Mouse (Mus musculus) adrenal gland, postnatal 10 days (tissue): ENCODE measurements around the gene Acadsb. TPM values are rescaled to one million over a fixed set of nuclear protein-coding genes. Genes with fewer than 3 reads are reported as not detected.
"Not testable (repeated sequence)": the region's sequence is repeated elsewhere in the genome, so short reads cannot be mapped to it uniquely, and the experiment has no call there.

Source experiments
- DNase-seq: peaks from one replicate; pipeline ENCODE4 v3.0.0; 2021; ENCODE audit warnings: mixed read lengths
- long read RNA-seq, 2 experiments: library from polyadenylated mRNA; stranded (forward); transcript quantifications; one replicate each; pipeline ENCODE4 v2.0.0; 2021
- total RNA-seq, 2 experiments: library from RNA; stranded (reverse); gene quantifications; 2 replicates each; pipeline ENCODE4 v1.2.3; 2021

The Acadsb gene
- total RNA-seq, result 100 to 1,000 TPM; 190 to 214 TPM
- long read RNA-seq, experiment 1, full-length matches to known transcripts, result 18 of 28 reads
- long read RNA-seq, experiment 1, partial matches to known transcripts, result 4 of 28 reads
- long read RNA-seq, experiment 1, other reads (novel, unspliced or antisense), result 6 of 28 reads
- long read RNA-seq, experiment 2, full-length matches to known transcripts, result 19 of 22 reads
- long read RNA-seq, experiment 2, partial matches to known transcripts, result 0 of 22 reads
- long read RNA-seq, experiment 2, other reads (novel, unspliced or antisense), result 3 of 22 reads

- DNase-seq, result peak; percentile 99
Measured at GRCm38 (mm10) chr7:131410416-131411058, at the start of gene Acadsb, which contains the start of gene Ikzf5. TSS of gene Acadsb (plus strand) at chr7:131410601. TSS of gene Ikzf5 (minus strand) at chr7:131410521.

- no peak for DNase-seq
Measured at GRCm38 (mm10) chr7:131362269-131362614, 48.2 kb upstream of the Acadsb start.

- peak; percentile 96 for DNase-seq
Measured at GRCm38 (mm10) chr7:131362615-131363300, 47.6 kb upstream of the Acadsb start, which contains the start of gene 2310057M21Rik. TSS of gene 2310057M21Rik (minus strand) at chr7:131362759.

DNA sequence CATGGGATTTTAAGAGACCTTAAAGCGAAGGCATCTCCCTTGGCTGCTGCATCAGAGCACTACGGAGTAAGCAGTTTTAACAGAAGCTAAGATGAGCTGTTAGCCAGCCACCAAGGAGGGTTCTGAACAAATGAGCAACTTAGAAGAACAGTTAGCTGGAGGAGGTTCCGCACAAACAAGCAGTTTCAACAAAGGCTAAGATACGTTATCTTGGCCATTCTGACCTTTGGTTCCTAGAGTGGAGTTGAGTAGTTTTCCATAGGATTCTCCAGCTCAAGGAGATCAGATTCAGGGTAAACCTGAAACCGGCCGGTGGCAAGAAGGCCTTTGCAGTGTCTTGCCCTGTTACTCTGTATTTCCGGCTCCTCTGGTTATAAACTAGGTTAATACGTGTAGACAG, 46.3 kb upstream of the Acadsb start:
- no peak for DNase-seq

DNA sequence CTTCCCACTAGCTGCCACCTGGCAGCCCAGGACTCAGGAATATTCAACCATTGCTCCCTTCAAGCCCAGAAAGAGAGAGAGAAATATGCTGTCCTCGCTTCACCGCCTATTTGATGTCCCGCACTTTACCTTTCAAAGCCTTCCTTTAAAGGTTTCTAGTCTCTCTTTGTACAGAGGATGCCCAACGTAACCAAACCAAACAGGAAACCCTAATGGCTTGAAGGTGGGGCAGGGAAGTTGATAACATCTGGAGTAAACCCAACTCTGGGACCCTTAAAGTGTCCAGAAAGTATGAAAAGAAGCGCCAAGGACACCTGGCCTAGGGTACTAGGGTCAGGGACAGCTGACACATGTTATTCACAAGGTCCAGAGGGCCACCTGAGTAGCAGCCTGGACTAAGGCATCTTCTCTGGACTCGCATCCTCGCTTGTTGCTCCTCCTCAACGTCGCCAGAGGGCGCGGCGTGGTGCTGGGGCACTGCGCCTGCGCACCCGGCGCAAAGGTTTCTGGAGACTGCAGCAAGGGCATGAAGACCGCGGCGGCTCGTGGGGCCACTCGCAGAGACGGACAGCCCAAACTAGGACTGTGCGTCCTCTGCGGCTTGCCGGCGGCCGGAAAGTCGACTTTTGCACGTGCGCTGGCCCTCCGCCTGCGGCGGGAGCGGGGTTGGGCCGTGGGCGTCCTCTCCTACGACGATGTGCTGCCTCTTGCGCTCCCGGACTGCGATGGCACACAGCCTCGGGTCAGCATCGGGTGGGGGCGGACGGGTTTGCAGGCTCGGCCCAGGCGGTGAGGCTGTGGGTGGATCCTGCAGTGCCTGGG, 39.5 kb upstream of the Acadsb start, which contains the start of gene Pstk:
Gene Pstk (plus strand): TSS at position 494 of the 822 bp plus-strand sequence.
- peak; percentile 92 for DNase-seq

DNA sequence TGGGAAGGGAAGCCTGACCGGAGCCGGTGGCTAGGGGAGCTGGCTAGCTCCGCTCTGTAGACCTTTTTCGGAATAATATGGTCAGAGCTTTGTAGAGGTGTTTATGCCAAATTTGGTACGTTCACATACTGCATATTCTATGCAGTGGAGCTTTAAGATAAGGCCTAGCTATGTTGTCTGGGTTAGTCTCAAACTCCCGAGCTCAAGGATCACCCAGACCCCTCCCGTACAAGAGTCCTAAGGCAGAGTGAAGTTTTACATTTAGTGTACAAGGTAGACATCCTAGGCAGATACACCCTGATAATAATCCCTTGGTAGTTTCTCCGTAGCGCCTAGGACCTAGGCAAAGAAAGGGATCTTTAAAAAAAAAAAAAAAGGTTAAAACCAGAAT, 38.9 kb upstream of the Acadsb start:
- DNase-seq, result no peak

DNA sequence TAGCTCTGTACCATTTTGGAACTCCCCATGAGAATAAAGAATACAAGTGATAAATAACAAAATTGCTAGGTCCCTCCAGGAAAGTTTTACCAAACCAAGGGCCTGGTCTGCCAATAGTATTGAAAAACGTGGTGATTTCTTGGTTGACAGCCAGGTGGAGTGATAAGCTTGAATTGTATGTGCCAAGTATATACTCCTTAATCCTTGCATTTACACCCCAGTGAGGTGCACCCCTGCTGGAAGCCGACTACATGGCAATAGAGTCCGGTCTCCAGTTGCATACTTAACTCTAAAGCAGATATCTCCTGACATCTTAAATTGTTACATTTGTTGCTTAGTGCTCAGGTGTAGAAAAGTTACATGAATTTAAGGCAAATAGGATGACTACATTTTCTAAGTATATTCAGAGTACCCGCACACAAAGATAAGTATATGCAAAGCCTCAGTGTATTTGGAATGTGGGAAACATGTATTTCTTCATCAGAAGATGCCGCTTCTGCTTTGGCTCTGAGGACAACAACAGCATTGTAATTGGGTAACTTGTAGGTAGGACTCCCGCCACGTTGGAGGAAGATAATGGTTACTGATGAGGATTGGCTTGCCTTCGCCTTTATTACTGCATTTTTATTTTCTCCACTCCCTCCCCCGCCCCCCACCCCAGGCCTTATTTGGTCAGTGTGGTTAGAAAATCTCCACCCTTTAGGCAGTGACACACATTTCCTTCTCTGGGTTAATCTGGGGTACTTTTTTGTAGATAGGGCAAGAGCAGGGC, 38.3 kb upstream of the Acadsb start:
- no peak for DNase-seq

GRCm38 (mm10) chr7:131391761-131392160, 18.6 kb upstream of the Acadsb start:
- not testable (repeated sequence) for DNase-seq

DNA sequence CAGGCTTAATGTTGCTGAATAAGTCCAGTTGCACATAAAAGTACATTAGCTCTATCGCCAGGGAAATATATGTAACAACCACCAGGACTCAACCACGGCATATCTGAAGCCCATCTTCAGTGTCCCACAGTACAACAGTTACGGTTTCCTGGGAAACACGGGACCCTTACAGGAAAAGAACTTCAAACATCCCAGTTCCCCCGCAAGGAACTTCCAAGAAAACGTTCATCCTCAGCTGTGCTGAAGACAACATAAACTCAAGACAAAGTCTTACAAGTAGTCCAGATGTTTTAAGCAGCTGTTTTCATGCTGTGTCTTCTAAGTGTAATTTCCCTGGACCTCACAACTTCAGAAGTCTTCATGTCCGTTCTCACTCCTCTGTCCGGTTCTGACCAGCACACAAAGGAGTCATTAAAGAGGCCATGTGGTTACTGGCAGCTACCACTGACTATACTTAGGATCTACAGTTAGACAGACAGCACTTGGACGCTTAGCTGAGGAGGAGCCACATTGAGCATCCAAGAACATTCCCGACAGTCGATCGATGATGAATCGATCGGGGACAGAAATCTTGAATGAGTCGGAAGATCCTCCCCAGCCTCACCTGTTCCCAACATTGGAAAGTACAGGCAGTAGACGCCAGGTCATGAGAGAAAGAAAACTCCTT, 947 bp upstream of the Acadsb start:
- peak; percentile 22 for DNase-seq

- no peak for DNase-seq
Measured at GRCm38 (mm10) chr7:131409988-131410385, 414 bp upstream of the Acadsb start.

- peak; percentile 24 for DNase-seq
Measured at GRCm38 (mm10) chr7:131411221-131411940, 980 bp downstream of the Acadsb start.

DNA sequence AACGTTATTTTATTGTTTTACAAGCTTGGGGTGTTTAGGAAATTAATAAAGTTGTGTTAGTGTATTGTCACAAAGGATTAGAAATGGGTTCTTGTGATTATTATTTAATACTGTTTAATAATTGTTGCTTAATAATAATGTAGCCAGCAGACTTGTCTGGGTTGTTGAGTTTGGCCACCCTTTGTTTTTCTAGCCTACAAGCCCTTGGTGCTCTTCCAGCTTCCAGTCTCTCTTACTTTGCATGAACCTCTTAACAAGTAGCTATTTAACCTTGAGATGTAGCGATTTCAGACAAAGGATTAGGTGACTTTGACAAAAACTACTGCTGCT, 1.5 kb downstream of the Acadsb start:
- DNase-seq, result no peak

DNA sequence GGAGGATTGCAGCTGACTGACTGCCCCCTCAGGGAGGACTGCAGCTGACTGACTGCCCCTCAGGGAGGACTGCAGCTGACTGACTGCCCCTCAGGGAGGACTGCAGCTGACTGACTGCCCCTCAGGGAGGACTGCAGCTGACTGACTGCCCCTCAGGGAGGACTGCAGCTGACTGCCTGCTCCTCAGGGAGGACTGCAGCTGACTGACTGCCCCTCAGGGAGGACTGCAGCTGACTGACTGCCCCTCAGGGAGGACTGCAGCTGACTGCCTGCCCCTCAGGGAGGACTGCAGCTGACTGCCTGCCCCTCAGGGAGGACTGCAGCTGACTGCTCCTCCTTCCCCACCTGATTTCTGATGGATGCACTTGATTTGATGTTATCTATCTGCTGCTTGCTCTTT, 6.3 kb downstream of the Acadsb start:
- not testable (repeated sequence) for DNase-seq

GRCm38 (mm10) chr7:131417605-131418004, 7.2 kb downstream of the Acadsb start:
- DNase-seq, result no peak

DNA sequence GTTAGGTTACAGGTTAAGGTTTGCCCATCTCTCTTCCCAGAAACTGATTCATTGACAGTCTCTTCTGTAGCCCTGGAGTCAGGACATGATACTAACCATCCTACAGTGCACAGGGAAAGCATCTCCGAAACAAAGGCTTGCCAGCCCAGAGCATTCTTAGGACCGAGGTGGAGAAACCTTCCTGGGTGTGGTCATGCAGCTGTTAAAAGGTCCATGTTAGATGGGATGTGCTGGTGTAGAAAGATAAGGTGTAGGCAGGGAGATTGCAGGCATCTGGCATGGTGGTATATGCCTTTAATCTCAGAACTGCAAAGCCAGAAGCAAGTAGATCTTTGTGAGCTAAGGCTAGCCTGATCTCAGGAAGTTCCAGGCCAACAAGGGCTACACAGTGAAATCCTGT, 14.5 kb downstream of the Acadsb start:
- no peak for DNase-seq

DNA sequence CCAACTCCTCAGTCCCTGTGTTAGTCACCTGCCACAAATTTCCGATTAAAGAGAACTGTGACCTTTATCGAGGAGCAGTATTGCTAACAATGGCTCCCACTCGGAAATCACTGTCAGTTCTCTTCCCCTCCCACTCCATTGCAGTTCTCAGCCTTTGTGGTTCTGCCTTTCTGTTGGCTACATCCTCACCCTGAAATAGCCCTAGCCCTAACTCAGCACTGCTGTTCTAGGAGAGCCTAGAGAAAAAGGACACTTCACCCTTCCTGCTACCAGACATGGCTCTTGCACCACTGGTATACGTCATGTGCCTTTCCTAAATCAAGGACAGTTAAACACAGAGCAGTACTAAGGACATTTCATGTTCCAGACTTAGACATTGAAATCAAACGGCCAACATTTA, 16.9 kb downstream of the Acadsb start:
- peak; percentile 10 for DNase-seq

- DNase-seq, result peak; percentile 30
Measured at GRCm38 (mm10) chr7:131432244-131432643, 21.8 kb downstream of the Acadsb start.

GRCm38 (mm10) chr7:131434276-131434675, 23.9 kb downstream of the Acadsb start:
- DNase-seq, result no peak

GRCm38 (mm10) chr7:131437051-131437450, 26.6 kb downstream of the Acadsb start:
- DNase-seq, result no peak

- no peak for DNase-seq
Measured at GRCm38 (mm10) chr7:131456714-131457113, 46.3 kb downstream of the Acadsb start.
